Mouse (Mus musculus): ENCODE measurements around the gene Rflnb. TPM values are rescaled to one million over a fixed set of nuclear protein-coding genes. Genes with fewer than 3 reads are reported as not detected.

Gene Rflnb
- polyA plus RNA-seq, 2 experiments = 1.3 to 1.9 TPM

- WGBS (ENCODE audit: insufficient replicate concordance) = 60% methylated on average over 3 of the region's 3 CpGs
- Histone ChIP-seq H3K4me2 (ENCODE audit: low read depth) (no peak overlapping the region), H3K4me3 (ENCODE audit: insufficient read depth in 1 of 2, low read depth in 2 of 2, low read length in 2 of 2) (no peak overlapping the region), H3K27me3 (ENCODE audit: control insufficient read depth, insufficient read depth, low read length) (no peaks in the 10 kb centered on the region), H3K9me3 (ENCODE audit: control insufficient read depth, low read length) (no peaks in the 10 kb centered on the region), H3K36me3 (replicated peaks; ENCODE audit: control insufficient read depth, insufficient read depth, low read depth) (no peaks in the 10 kb centered on the region), H3K4me1 (replicated peaks; ENCODE audit: control insufficient read depth in 2 of 2, insufficient read depth in 2 of 2, low read length in 1 of 2) (no peaks in the 10 kb centered on the region), H3K9ac (replicated peaks) (no peak overlapping the region), H3K27ac (no peak overlapping the region)
- ATAC-seq (ENCODE audit: insufficient read depth) = no peak
- TF ChIP-seq EP300 (IDR thresholded peaks at IDR 0.05; ENCODE audit: low read depth) = no peak
- no peak for TF ChIP-seq CTCF (IDR thresholded peaks at IDR 0.05; ENCODE audit: low read depth)
- DNase-seq (ENCODE audit: low read depth in 3 of 3, low spot score in 3 of 3) = no peak
Measured at GRCm38 (mm10) chr11:76039271-76040053, 11.9 kb upstream of the Rflnb start.

DNA sequence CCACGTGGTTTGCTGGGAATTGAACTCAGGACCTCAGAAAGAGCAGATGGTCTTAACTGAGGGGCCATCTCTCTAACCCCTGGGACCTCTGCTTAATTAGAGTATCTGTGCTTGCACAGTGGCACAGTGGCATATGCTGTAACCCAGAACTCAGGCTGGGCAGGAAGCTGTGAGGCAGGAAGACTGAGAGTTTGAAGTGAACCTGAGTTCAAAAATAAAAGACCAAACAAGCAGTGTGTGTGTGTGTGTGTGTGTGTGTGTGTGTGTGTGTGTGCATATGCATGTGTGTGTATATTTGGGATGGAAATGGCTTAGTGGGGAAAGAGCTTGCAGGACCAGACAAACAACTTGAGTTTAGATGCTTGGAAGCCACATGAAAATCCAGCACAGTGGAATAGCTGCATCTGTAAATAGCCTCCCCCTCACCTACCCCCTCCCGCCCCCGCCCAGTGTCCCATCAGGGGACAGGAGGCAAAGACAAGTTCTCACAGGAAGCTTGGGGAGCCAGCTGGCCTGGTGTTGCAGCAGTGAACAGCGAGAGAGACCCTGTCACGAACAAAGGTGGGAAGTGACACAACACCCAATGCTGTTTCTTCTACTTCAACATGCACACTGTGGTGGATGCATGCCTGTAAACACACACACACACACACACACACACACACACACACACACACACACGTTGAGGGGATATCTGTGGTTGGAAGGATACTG, 10.2 kb upstream of the Rflnb start:
- Histone ChIP-seq H3K9ac (replicated peaks) (no peak overlapping the region), H3K4me1 (replicated peaks; ENCODE audit: control insufficient read depth in 2 of 2, insufficient read depth in 2 of 2, low read length in 1 of 2) (no peaks in the 10 kb centered on the region), H3K4me2 (ENCODE audit: low read depth) (no peak overlapping the region), H3K9me3 (ENCODE audit: control insufficient read depth, low read length) (no peaks in the 10 kb centered on the region), H3K4me3 (ENCODE audit: insufficient read depth in 1 of 2, low read depth in 2 of 2, low read length in 2 of 2) (no peak overlapping the region), H3K27me3 (ENCODE audit: control insufficient read depth, insufficient read depth, low read length) (no peaks in the 10 kb centered on the region), H3K27ac (no peak overlapping the region), H3K36me3 (replicated peaks; ENCODE audit: control insufficient read depth, insufficient read depth, low read depth) (no peaks in the 10 kb centered on the region)
- DNase-seq (ENCODE audit: low read depth in 3 of 3, low spot score in 3 of 3) (no peak), ATAC-seq (ENCODE audit: insufficient read depth) (no peak)
- WGBS (ENCODE audit: insufficient replicate concordance) = 29% methylated on average over 6 of the region's 6 CpGs
- TF ChIP-seq CTCF (IDR thresholded peaks at IDR 0.05; ENCODE audit: low read depth) = no peak
- no peak for TF ChIP-seq EP300 (IDR thresholded peaks at IDR 0.05; ENCODE audit: low read depth)

DNA sequence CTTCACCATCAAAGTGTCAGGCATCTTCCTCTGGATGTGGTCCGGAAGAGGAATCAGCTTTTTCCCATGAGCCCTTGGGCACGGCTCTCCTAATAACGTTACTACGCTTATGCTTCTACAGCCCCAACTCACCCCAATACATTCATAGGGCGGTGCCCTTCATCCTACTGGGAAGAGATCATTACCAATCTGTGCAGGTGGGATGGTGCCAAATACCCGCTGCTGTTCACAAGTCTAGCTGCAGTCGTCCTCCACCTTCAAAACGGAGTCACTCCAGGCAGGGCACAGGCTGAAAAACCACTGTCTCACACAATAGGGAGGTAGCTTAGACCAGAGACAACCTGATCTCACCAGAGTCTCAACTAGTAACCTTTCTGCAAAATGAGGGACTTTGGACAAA, 7.6 kb upstream of the Rflnb start:
- no peaks in the 10 kb centered on the region for H3K27me3 ChIP-seq (ENCODE audit: control insufficient read depth, insufficient read depth, low read length)
- no peaks in the 10 kb centered on the region for H3K36me3 ChIP-seq (replicated peaks; ENCODE audit: control insufficient read depth, insufficient read depth, low read depth)
- ATAC-seq (ENCODE audit: insufficient read depth) (no peak), DNase-seq (ENCODE audit: low read depth in 3 of 3, low spot score in 3 of 3) (no peak)
- H3K4me3 ChIP-seq (ENCODE audit: insufficient read depth in 1 of 2, low read depth in 2 of 2, low read length in 2 of 2) = no peak overlapping the region
- H3K27ac ChIP-seq = no peak overlapping the region
- H3K9me3 ChIP-seq (ENCODE audit: control insufficient read depth, low read length) = no peaks in the 10 kb centered on the region
- 65% methylated on average over 8 of the region's 8 CpGs for WGBS (ENCODE audit: insufficient replicate concordance)
- TF ChIP-seq EP300 (IDR thresholded peaks at IDR 0.05; ENCODE audit: low read depth) = no peak
- no peak for TF ChIP-seq CTCF (IDR thresholded peaks at IDR 0.05; ENCODE audit: low read depth)
- no peak overlapping the region for H3K4me2 ChIP-seq (ENCODE audit: low read depth)
- H3K4me1 ChIP-seq (replicated peaks; ENCODE audit: control insufficient read depth in 2 of 2, insufficient read depth in 2 of 2, low read length in 1 of 2) = no peaks in the 10 kb centered on the region
- H3K9ac ChIP-seq (replicated peaks) = no peak overlapping the region

DNA sequence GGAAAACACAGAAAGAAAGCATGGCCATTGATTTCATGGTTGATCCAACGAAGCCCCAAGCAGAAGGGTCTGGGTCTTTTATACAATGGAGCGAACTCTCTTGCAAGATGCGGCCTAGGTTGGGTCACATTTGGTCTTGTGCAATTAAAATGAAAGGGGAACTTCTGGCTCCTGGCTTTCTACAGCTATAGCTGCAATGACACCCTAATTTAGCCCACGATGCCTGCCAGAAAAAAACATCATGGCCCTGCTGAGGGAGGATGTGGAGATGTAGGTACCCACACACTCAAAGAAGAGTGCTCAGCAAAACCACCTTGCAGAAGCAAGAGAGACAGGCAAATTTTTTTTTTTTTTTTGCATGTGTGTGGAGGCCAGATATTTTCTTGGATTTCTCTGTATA, 6.3 kb upstream of the Rflnb start:
- no peaks in the 10 kb centered on the region for H3K4me1 ChIP-seq (replicated peaks; ENCODE audit: control insufficient read depth in 2 of 2, insufficient read depth in 2 of 2, low read length in 1 of 2)
- no peaks in the 10 kb centered on the region for H3K36me3 ChIP-seq (replicated peaks; ENCODE audit: control insufficient read depth, insufficient read depth, low read depth)
- H3K9me3 ChIP-seq (ENCODE audit: control insufficient read depth, low read length) = no peaks in the 10 kb centered on the region
- H3K9ac ChIP-seq (replicated peaks) = no peak overlapping the region
- no peak overlapping the region for H3K4me2 ChIP-seq (ENCODE audit: low read depth)
- WGBS (ENCODE audit: insufficient replicate concordance) = 64% methylated on average over 4 of the region's 4 CpGs
- peaks cover 3% of the 10 kb centered on the region for H3K27me3 ChIP-seq (ENCODE audit: control insufficient read depth, insufficient read depth, low read length)
- TF ChIP-seq CTCF (IDR thresholded peaks at IDR 0.05; ENCODE audit: low read depth) (no peak), EP300 (IDR thresholded peaks at IDR 0.05; ENCODE audit: low read depth) (no peak)
- peak in 1 of 3 experiments; percentile 20 for DNase-seq (ENCODE audit: low read depth in 3 of 3, low spot score in 3 of 3)
- no peak overlapping the region for H3K27ac ChIP-seq
- ATAC-seq (ENCODE audit: insufficient read depth) = no peak
- H3K4me3 ChIP-seq (ENCODE audit: insufficient read depth in 1 of 2, low read depth in 2 of 2, low read length in 2 of 2) = no peak overlapping the region

DNA sequence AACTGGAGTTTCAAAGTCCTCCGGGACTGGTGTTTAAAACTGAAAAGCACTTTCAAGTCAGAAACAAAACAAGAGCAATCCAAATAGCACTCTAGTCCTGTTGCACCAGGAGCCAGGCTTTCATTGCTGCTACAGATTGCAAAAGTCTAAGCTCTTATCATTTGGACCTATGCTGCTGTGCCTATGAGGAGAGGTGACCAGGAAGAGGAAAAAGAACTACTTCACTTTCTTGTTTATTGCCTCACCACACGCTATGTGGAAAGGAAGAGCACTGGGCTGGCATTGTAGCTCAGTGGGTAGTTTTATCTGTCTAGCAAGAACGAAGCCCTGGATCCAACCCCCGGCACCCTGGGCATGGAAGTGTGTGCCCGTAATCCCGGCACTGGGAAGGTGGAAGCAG, 5.8 kb upstream of the Rflnb start:
- H3K4me2 ChIP-seq (ENCODE audit: low read depth) = no peak overlapping the region

More for the DNA sequence above, 5.8 kb upstream of the Rflnb start:
- H3K27me3 ChIP-seq (ENCODE audit: control insufficient read depth, insufficient read depth, low read length) = peaks cover 3% of the 10 kb centered on the region
- no peaks in the 10 kb centered on the region for H3K4me1 ChIP-seq (replicated peaks; ENCODE audit: control insufficient read depth in 2 of 2, insufficient read depth in 2 of 2, low read length in 1 of 2)
- no peak overlapping the region for H3K9ac ChIP-seq (replicated peaks)
- H3K36me3 ChIP-seq (replicated peaks; ENCODE audit: control insufficient read depth, insufficient read depth, low read depth) = no peaks in the 10 kb centered on the region
- DNase-seq (ENCODE audit: low read depth in 3 of 3, low spot score in 3 of 3) (no peak), ATAC-seq (ENCODE audit: insufficient read depth) (no peak)
- no peak for TF ChIP-seq CTCF (IDR thresholded peaks at IDR 0.05; ENCODE audit: low read depth)
- TF ChIP-seq EP300 (IDR thresholded peaks at IDR 0.05; ENCODE audit: low read depth) = no peak
- H3K9me3 ChIP-seq (ENCODE audit: control insufficient read depth, low read length) = no peaks in the 10 kb centered on the region
- H3K4me3 ChIP-seq (ENCODE audit: insufficient read depth in 1 of 2, low read depth in 2 of 2, low read length in 2 of 2) = no peak overlapping the region
- no peak overlapping the region for H3K27ac ChIP-seq
- 55% methylated on average over 6 of the region's 6 CpGs for WGBS (ENCODE audit: insufficient replicate concordance)
